Mouse (Mus musculus): ENCODE measurements around the gene Fbxl21.

Fbxl21 gene

GRCm38 (mm10) chr13:56537026-56537425 lies 14.8 kb downstream of the Fbxl21 start:
- no peak for DNase-seq

GRCm38 (mm10) chr13:56539846-56540245 lies 17.6 kb downstream of the Fbxl21 start:
- DNase-seq, result peak; percentile 64

GRCm38 (mm10) chr13:56543805-56544204 lies 21.5 kb downstream of the Fbxl21 start:
- no peak for DNase-seq

- DNase-seq, result no peak
Observed at GRCm38 (mm10) chr13:56544956-56545355, 22.7 kb downstream of the Fbxl21 start.

- DNase-seq, result no peak
Observed at GRCm38 (mm10) chr13:56548401-56548800, 26.1 kb downstream of the Fbxl21 start, which contains the start of gene Lect2. Gene Lect2, minus strand, starts transcription at chr13:56548502.

- DNase-seq, result no peak
Observed at GRCm38 (mm10) chr13:56549364-56549763, 27.1 kb downstream of the Fbxl21 start.

GRCm38 (mm10) chr13:56550574-56550973 lies 28.3 kb downstream of the Fbxl21 start:
- DNase-seq, result no peak

- DNase-seq, result no peak
Observed at GRCm38 (mm10) chr13:56551661-56552060, 29.4 kb downstream of the Fbxl21 start.

- DNase-seq, result no peak
Observed at GRCm38 (mm10) chr13:56553923-56554322, 31.7 kb downstream of the Fbxl21 start.

- DNase-seq, result peak; percentile 47
Observed at GRCm38 (mm10) chr13:56554409-56554808, 32.1 kb downstream of the Fbxl21 start.

GRCm38 (mm10) chr13:56555957-56556356 lies 33.7 kb downstream of the Fbxl21 start:
- DNase-seq, result no peak

GRCm38 (mm10) chr13:56556701-56557100 lies 34.4 kb downstream of the Fbxl21 start:
- no peak for DNase-seq

- DNase-seq, result no peak
Observed at GRCm38 (mm10) chr13:56558811-56559210, 36.5 kb downstream of the Fbxl21 start.

GRCm38 (mm10) chr13:56559841-56560370 lies 37.6 kb downstream of the Fbxl21 start:
- DNase-seq, result no peak

GRCm38 (mm10) chr13:56561129-56561528 lies 38.9 kb downstream of the Fbxl21 start:
- no peak for DNase-seq

- DNase-seq, result peak; percentile 52
Observed at GRCm38 (mm10) chr13:56563075-56563474, 40.8 kb downstream of the Fbxl21 start.

GRCm38 (mm10) chr13:56566336-56566735 lies 44.1 kb downstream of the Fbxl21 start:
- DNase-seq, result no peak

GRCm38 (mm10) chr13:56571645-56572044 lies 49.4 kb downstream of the Fbxl21 start:
- DNase-seq, result no peak

- DNase-seq, result no peak
Observed at GRCm38 (mm10) chr13:56575074-56575473, 52.8 kb downstream of the Fbxl21 start.

GRCm38 (mm10) chr13:56575701-56576321 lies 53.5 kb downstream of the Fbxl21 start:
- peak; percentile 59 for DNase-seq

GRCm38 (mm10) chr13:56578097-56578496 lies 55.8 kb downstream of the Fbxl21 start:
- DNase-seq, result no peak

GRCm38 (mm10) chr13:56580450-56580849 lies 58.2 kb downstream of the Fbxl21 start:
- no peak for DNase-seq

GRCm38 (mm10) chr13:56581512-56581911 lies 59.2 kb downstream of the Fbxl21 start:
- no peak for DNase-seq

GRCm38 (mm10) chr13:56581961-56582434 lies 59.7 kb downstream of the Fbxl21 start:
- DNase-seq, result peak; percentile 22

GRCm38 (mm10) chr13:56582720-56583119 lies 60.4 kb downstream of the Fbxl21 start:
- DNase-seq, result no peak
